Mouse (Mus musculus): ENCODE results near the gene Fam189a2. TPM values are rescaled to one million over a fixed set of nuclear protein-coding genes. Genes with fewer than 3 reads are reported as not detected.

Fam189a2 gene
- total RNA-seq, 2 experiments from 2014 or later: 23.9 to 33.6 TPM

DNA sequence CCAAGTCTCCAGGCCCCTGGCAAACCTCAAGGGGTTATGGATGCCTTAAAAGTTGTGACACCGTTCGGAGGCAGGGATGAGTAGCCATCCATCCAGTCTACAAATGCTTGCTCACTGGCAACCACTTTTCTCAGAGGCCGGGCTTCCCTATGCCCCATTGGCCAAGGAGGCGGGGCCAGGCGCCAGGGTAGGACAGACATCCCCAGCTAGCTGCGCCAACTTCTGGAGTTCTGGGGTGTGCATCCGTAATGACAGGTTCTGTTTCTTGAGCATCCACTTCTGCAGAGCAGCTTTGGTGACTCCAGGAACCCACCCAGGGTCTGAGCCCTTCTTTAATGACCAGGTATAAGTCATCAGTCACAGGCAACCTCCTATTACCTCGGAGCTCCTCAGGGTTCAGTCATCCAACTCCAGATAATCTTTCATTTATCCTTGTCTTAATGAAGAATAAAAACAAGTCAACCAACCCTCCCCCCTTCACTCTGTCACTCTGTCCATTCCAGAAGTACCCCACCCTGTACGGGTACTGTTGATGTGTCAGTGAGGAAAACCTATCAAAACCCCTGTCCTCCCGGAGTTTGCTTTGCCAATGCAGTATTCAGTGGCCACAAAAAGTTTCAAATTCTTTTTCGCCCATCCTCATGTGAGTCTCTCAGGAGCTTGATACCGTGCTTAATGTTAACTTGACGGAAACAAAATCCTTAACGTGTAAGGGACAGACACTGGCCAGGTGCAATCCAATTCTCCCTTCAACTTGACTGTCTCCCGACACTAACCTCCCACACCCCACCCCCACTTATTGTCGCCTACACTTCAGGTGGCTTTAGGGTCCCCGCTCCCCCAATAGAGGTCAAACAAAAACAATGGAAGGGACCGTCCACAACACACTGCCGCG lies 956 bp downstream of the Fam189a2 start:
- DNase-seq (ENCODE audit: low spot score): peak; percentile 51

GRCm38 (mm10) chr19:24025876-24026275 lies 4.9 kb downstream of the Fam189a2 start:
- DNase-seq (ENCODE audit: low spot score): no peak

GRCm38 (mm10) chr19:24024667-24025066 lies 6.2 kb downstream of the Fam189a2 start:
- DNase-seq (ENCODE audit: low spot score): no peak

DNA sequence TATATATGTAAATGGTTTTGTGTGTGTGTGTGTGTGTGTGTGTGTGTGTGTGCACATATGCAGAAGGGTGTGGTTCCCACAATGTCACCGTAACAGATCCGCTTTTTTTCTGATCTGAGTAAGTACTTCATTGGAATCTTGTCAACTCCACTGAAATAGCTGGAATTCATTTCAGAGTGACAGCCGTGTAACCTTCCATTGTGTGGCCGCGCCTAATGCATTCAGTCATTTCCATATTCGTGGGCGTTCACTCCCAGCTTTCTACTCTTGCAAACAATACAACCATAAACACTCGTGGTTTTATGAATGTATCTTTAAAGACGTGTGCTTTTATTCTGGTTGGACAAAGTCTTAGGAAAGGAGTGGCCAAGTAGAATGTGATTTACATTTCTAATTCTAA lies 6.7 kb downstream of the Fam189a2 start:
- DNase-seq (ENCODE audit: low spot score): no peak

- DNase-seq (ENCODE audit: low spot score): no peak
Observed at GRCm38 (mm10) chr19:24023351-24023750, 7.5 kb downstream of the Fam189a2 start.

DNA sequence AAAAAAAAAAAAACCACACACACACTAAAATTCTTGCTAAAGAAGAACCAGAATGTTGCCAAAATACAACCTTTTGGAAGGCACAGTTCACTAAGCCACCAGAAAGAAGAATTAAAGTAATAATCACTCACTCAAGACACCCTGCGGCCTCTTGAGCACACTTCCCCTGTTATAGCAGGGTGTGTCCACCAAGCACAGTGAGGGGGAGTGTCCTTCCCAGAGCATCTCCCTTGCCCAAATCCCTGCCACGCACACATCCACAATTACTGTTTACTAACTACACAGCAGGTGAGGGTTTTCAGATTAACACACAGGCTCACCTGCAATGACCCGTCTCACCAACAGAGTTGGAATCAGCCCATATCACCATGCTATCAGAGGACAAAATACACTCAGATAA lies 8.0 kb downstream of the Fam189a2 start:
- DNase-seq (ENCODE audit: low spot score): no peak

DNA sequence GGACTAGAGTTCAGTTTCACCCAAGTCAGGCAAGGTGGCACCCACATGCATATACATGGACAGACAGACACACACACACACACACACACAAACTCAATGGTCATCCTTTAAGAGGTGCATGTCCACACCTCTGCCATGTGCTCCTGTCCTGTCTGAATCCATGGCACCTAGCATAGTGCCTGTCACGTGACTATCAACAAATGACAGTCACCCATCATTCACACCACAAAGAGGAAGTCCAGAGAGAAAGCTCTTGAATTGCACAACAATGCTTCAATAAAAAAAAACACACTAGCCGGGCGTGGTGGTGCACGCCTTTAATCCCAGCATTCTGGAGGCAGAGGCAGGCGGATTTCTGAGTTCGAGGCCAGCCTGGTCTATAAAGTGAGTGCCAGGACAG lies 8.5 kb downstream of the Fam189a2 start:
- DNase-seq (ENCODE audit: low spot score): no peak

DNA sequence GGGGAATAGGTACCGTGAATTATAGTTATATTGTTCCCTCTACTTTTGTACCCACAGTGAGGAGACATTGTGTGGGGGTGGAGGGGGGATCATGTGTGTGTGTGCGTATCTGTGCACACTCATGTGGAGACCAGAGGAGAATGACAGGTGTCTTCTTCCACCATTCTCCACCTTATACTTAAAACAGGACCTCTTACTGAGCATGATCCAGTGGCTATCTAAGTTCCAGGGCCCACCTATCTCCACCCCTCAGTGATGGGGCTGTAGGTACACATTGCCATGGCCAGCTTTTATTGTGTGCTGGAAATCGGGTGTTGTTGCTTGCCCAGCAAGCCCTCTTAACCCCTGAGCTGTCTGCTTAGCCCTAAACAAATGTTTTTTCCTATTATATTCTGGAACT lies 10.1 kb downstream of the Fam189a2 start:
- DNase-seq (ENCODE audit: low spot score): no peak

- DNase-seq (ENCODE audit: low spot score): no peak
Observed at GRCm38 (mm10) chr19:24019609-24020008, 11.2 kb downstream of the Fam189a2 start.

GRCm38 (mm10) chr19:24018396-24018795 lies 12.4 kb downstream of the Fam189a2 start:
- no peak for DNase-seq (ENCODE audit: low spot score)

DNA sequence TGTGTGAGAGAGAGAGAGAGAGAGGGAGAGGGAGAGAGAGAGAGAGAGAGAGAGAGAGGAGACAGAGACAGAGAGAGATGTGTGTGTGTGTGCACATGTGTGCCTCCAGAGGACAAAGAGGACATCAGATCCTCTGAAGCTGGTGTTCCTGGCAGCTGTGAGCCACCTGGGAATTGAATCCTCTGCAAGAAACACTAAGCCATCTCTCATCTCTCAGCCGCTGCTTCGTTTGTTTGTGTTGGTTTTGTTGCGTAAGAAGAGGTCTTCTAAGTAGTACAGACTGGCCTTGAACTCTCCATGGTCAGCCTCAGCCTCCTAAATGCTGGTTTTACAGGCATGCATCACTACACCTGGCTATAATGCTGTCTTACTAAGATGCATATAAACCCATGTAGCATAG lies 12.9 kb downstream of the Fam189a2 start:
- DNase-seq (ENCODE audit: low spot score): peak; percentile 56

DNA sequence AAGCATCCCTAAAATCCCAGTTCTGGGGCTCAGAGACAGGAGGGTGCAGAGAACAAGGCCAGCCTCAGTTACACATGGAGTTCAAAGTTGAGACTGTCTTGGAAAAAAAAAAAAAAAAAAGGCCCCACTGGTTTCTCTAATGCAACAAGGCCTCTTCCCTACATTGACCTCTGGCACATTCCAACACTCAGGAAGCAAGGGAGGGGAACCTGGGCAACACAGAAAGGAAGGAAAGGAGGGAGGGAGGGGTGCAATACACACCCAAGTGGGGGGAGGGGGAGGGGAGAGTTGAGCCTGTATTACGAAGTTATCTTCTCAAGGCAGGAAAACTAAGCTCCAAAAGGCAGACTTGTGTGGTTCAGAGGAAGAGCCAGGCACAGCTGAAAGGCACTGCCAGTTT lies 13.4 kb downstream of the Fam189a2 start:
- DNase-seq (ENCODE audit: low spot score): peak; percentile 50

- peak; percentile 60 for DNase-seq (ENCODE audit: low spot score)
Observed at GRCm38 (mm10) chr19:24016706-24017386, 14.0 kb downstream of the Fam189a2 start.

- no peak for DNase-seq (ENCODE audit: low spot score)
Observed at GRCm38 (mm10) chr19:24013241-24013640, 17.6 kb downstream of the Fam189a2 start.

- DNase-seq (ENCODE audit: low spot score): no peak
Observed at GRCm38 (mm10) chr19:24012479-24012878, 18.3 kb downstream of the Fam189a2 start.

- peak; percentile 44 for DNase-seq (ENCODE audit: low spot score)
Observed at GRCm38 (mm10) chr19:24007638-24008360, 23.0 kb downstream of the Fam189a2 start.

GRCm38 (mm10) chr19:24007002-24007637 lies 23.7 kb downstream of the Fam189a2 start:
- peak; percentile 37 for DNase-seq (ENCODE audit: low spot score)

GRCm38 (mm10) chr19:23995766-23996399 lies 34.9 kb downstream of the Fam189a2 start:
- peak; percentile 54 for DNase-seq (ENCODE audit: low spot score)

DNA sequence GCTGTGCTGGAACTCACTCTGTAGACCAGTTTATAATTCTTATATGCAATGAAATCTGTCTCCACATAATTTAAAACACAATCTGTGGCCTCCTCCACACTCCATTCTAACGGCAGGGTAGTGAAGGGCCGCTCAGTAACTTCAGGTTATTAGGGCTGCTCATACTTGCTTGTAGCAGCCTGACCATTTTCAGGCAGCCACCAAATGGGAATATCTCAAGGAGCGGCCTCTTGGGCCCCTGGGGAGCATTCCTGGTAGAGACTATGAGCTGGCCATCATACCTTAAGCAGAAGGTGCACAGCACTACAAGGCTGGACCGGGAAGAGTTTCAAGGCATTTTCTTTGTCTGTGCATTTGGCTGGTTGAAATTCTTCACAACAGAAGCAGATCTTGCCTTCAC lies 42.7 kb downstream of the Fam189a2 start:
- no peak for DNase-seq (ENCODE audit: low spot score)

DNA sequence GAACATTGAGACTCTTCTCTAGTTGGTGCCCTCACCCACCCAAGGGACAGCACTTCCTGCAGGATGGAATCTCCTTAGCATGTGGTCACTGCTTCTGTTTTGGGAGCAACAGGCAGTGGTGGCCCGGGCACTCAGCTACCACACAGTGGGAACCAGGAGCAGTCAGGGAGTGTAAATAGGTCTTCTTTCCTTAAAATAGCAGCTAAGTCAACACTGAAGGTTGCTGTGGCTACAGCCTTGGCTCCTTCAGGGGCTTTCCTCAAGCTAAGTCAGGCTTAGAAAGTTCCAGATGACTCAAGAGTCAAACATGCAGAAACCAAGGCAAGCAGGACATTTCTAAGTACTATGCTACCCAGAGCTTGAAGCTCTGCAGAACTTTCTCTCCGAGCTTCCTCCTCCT lies 43.5 kb downstream of the Fam189a2 start:
- DNase-seq (ENCODE audit: low spot score): peak; percentile 35

DNA sequence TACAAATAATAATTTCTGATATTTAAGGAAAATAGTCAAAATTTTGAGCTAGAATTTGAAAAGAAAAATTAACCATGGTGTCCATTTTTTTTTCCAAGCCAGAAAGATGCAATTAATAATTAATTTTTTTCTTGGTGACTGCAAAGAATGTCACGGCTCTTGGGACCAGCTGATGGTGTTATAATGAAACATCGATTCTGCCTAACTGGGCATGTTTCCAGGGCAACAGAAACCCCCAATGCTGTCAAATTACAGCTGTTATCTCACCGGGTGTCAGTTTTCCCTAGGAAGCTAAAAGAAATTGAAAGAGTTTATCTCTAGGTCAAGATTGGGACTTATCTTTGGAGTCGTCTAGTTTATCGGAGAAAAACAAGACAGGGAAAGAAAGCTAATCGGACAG lies 46.6 kb downstream of the Fam189a2 start:
- no peak for DNase-seq (ENCODE audit: low spot score)
